Mouse (Mus musculus): ENCODE measurements around the gene Kif1c. TPM values are rescaled to one million over a fixed set of nuclear protein-coding genes. Genes with fewer than 3 reads are reported as not detected.

Kif1c gene
- polyA plus RNA-seq, 1 experiment from 2014 or later = 3.6 TPM

DNA sequence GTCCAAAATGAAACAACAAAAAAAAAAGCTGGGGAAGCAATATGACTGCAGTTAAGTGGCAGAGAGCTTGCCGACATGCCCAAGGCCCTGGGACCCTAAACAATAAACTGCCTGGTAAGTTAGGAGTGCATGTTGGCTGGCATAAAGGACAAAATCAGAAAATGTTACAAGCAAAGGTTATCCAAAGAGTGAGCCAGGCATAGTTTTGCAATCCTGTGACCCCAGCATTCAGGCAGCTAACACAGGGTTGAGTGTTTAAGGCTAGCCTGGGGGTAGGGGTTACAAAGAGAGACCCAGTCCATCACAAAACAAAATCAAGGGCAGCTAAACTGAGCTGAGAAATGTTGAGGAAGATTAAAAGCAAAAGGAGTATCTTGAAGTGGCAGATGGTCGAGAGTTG is 1.3 kb upstream of the Kif1c start:
- Histone ChIP-seq H3K4me2 (no peak overlapping the region), H3K9me3 (no peaks in the 10 kb centered on the region), H3K36me3 (peaks cover 17% of the 10 kb centered on the region), H3K27ac (no peak overlapping the region), H3K4me3 (replicated peaks) (no peak overlapping the region), H3K4me1 (replicated peaks) (peaks cover 24% of the 10 kb centered on the region), H3K9ac (replicated peaks) (no peak overlapping the region), H3K27me3 (no peaks in the 10 kb centered on the region)
- 81% methylated on average over 2 of the region's 2 CpGs for WGBS
- ATAC-seq (ENCODE audit: insufficient number of reproducible peaks, insufficient read depth, low FRiP score, low TSS enrichment, low read depth) = no peak

DNA sequence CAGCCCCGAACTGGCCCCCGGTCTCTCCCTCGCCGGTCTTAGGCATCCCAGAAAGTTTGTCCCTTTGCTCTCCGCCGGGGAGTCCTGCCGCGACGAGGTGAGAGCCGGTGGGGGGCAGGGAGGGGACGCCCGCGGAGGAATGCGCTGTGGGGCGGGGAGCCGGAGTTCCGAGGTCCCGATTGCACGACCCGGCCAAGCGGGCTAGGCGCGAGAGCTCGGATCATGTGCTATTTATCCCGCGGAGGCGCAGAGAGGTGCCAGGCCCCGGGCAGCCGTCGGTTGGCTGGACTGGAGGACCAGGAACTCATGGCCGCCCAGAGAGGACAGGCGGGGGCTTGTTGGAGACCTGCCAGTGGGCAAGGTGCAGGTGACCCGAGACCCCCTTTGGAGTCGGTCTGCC is 265 bp downstream of the Kif1c start:
- peaks cover 32% of the 10 kb centered on the region for H3K36me3 ChIP-seq
- peak overlapping the region; percentile 88 for H3K4me2 ChIP-seq
- WGBS = under 1% methylated on average over 34 of the region's 34 CpGs
- 0 out of 2 replicates have a peak, but pooled peaks have one; percentile 11 for ATAC-seq (ENCODE audit: insufficient number of reproducible peaks, insufficient read depth, low FRiP score, low TSS enrichment, low read depth)
- H3K4me1 ChIP-seq (replicated peaks) = peaks cover 24% of the 10 kb centered on the region
- peak overlapping the region; percentile 94 for H3K27ac ChIP-seq
- peak overlapping the region; percentile 94 for H3K9ac ChIP-seq (replicated peaks)
- peak overlapping the region; percentile 93 for H3K4me3 ChIP-seq (replicated peaks)
- no peaks in the 10 kb centered on the region for H3K27me3 ChIP-seq
- H3K9me3 ChIP-seq = no peaks in the 10 kb centered on the region

DNA sequence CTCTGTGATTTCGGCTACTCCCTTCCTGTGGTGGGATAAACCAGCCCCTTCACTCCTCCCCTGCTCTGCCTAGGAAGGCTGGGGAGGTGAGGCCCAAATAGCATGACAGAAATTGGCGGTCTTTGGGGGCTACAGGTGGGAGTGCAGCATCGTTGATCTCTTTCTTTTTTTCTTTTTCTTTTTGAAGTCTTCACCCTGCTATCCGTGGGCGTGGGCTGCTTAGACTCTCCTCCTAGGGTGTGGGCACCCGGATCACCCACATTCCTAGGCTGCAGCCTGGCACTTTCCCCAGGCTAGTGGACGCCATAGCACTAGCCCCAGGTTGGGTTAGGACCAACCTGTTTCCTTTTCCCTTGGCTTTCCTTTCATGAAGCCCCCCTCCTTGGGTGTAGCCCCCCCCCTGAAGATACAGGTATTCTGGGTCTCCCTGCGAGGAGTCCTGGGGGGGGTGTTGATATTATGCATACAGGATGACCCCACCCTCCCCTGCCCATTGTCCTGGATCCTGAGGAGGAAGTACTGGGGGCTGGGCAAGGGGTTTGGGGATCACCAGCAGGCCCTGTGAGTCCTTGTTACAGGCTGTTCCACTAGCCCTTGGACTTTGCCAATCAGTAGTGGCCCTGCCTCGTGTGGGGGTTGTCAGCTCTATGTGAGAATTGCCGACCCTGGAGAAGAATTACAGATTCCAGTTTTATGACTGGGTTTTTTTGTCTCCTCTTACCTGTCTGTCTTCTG is 1.0 kb downstream of the Kif1c start:
- no peak for ATAC-seq (ENCODE audit: insufficient number of reproducible peaks, insufficient read depth, low FRiP score, low TSS enrichment, low read depth)
- peaks cover 40% of the 10 kb centered on the region for H3K36me3 ChIP-seq
- H3K4me1 ChIP-seq (replicated peaks) = peaks cover 24% of the 10 kb centered on the region
- WGBS = 14% methylated on average over 10 of the region's 10 CpGs
- no peaks in the 10 kb centered on the region for H3K9me3 ChIP-seq
- H3K4me2 ChIP-seq = peak overlapping the region; percentile 88
- H3K4me3 ChIP-seq (replicated peaks) = peak overlapping the region; percentile 93
- 0 out of 2 replicates have a peak overlapping the region, but pooled peaks have one; percentile 94 for H3K27ac ChIP-seq
- peak overlapping the region; percentile 94 for H3K9ac ChIP-seq (replicated peaks)
- no peaks in the 10 kb centered on the region for H3K27me3 ChIP-seq

DNA sequence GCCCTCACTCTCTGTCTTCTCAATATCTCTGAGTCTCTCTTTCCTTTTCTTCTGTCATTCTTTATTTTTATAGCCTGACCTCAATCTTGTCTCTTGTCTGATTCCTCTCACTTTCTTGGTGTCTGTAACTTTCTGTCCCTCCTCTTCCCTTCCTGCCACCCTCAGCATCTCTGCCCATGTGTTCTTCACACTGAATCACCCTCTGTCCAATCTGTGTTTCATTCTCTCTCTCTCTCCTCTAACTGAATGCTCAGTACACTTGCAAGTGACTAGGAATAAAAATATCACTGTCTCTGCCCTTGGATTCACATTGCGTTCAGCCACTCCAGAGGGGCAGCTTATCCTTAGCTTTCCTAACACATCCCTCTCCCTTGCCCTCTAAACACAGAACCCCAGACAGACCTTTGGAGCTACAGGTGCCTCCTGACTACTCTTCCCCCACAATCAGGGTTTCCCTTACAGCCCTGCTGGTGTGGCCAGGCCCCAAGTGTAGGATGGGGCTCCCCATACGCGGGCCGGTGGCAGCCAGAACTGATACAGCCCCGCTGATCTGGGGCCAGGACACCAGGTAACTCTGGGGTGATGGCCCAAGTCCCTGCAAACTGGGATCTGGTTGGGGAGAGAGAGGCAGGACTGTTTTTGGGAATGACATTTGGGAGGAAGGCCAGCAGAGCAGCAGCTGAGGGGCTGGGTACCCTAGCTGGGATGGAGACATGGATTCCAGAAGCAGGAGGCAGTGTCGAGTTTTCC is 1.8 kb downstream of the Kif1c start:
- peak overlapping the region; percentile 28 for H3K9ac ChIP-seq (replicated peaks)
- H3K27me3 ChIP-seq = no peaks in the 10 kb centered on the region
- peak overlapping the region; percentile 88 for H3K4me2 ChIP-seq
- 80% methylated on average over 6 of the region's 6 CpGs for WGBS
- 0 out of 2 replicates have a peak overlapping the region, but pooled peaks have one; percentile 30 for H3K27ac ChIP-seq
- peak overlapping the region; percentile 93 for H3K4me3 ChIP-seq (replicated peaks)
- no peaks in the 10 kb centered on the region for H3K9me3 ChIP-seq
- peaks cover 24% of the 10 kb centered on the region for H3K4me1 ChIP-seq (replicated peaks)
- peaks cover 48% of the 10 kb centered on the region for H3K36me3 ChIP-seq
- no peak for ATAC-seq (ENCODE audit: insufficient number of reproducible peaks, insufficient read depth, low FRiP score, low TSS enrichment, low read depth)

DNA sequence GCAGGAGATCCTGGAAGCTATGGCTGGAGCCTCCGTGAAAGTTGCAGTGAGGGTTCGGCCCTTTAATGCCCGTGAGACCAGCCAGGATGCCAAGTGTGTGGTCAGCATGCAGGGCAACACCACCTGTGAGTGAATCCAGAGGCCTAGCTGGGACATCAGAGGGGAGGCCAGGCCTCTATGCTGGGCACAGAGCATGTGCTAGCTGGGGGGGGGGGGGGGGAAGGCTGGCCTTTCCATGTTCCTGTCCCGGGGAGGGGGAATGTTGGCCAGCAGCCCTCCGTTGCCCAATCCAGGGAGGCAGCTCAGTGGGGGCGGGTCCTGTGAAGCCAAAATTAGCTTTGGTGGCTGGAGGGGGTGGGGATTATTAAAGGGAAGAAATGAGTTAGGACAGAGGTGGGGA is 2.4 kb downstream of the Kif1c start:
- no peak overlapping the region for H3K4me3 ChIP-seq (replicated peaks)
- WGBS = 85% methylated on average over 6 of the region's 6 CpGs
- no peak for ATAC-seq (ENCODE audit: insufficient number of reproducible peaks, insufficient read depth, low FRiP score, low TSS enrichment, low read depth)
- no peak overlapping the region for H3K27ac ChIP-seq
- no peak overlapping the region for H3K4me2 ChIP-seq
- H3K36me3 ChIP-seq = peaks cover 54% of the 10 kb centered on the region
- no peaks in the 10 kb centered on the region for H3K9me3 ChIP-seq
- 0 out of 2 replicates have a peak overlapping the region, but pooled peaks have one; percentile 23 for H3K9ac ChIP-seq (replicated peaks)
- H3K27me3 ChIP-seq = no peaks in the 10 kb centered on the region
- H3K4me1 ChIP-seq (replicated peaks) = peaks cover 24% of the 10 kb centered on the region

DNA sequence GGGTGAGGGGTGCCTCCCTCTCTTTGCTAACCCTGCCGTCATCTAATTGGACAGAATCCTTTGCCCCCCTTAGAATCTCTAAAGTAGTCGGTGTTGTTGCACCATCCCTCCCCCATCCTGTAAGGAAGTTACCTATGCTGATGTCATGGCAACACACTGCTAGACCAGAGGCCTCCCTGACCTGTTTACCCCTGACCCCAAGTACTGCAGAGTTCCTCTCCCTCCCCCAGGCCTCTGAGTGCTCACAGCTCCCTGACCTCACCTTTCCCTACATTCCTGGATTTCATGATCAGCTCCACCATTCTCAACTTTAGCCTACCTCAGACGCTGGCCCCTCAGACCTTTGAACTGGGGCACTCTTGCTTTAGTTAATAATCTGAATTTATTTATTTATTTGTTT is 5.8 kb downstream of the Kif1c start:
- no peaks in the 10 kb centered on the region for H3K9me3 ChIP-seq
- no peak for ATAC-seq (ENCODE audit: insufficient number of reproducible peaks, insufficient read depth, low FRiP score, low TSS enrichment, low read depth)
- H3K36me3 ChIP-seq = peaks cover 87% of the 10 kb centered on the region
- peaks cover 18% of the 10 kb centered on the region for H3K4me1 ChIP-seq (replicated peaks)
- H3K27me3 ChIP-seq = no peaks in the 10 kb centered on the region
- WGBS = 66% methylated on average over 3 of the region's 3 CpGs
- no peak overlapping the region for H3K4me3 ChIP-seq (replicated peaks)
- H3K27ac ChIP-seq = no peak overlapping the region
- H3K4me2 ChIP-seq = no peak overlapping the region
- H3K9ac ChIP-seq (replicated peaks) = no peak overlapping the region

DNA sequence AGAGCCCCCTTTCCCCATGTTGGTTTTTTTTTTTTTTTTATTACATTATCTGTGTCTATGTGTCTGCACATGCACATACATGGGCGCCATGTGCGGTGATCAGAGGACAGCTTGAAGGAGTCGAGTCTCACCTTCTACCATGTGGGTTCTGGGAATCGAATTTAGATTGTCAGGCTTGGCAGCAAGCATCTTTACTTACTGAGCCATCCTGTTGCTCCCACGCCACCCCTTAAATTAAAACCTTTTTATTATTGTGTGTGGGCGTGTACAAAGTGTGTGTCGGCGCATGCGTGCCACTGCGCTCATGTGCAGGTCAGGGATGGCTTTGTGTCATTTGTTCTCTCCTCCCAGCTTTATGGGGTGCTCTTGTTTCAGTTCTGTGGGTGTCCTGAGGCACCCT is 10.7 kb downstream of the Kif1c start:
- Histone ChIP-seq H3K4me2 (no peak overlapping the region), H3K9ac (replicated peaks) (no peak overlapping the region), H3K4me1 (replicated peaks) (no peaks in the 10 kb centered on the region), H3K27me3 (no peaks in the 10 kb centered on the region), H3K27ac (no peak overlapping the region), H3K36me3 (peaks cover 86% of the 10 kb centered on the region), H3K9me3 (no peaks in the 10 kb centered on the region), H3K4me3 (replicated peaks) (no peak overlapping the region)
- 92% methylated on average over 10 of the region's 10 CpGs for WGBS
- no peak for ATAC-seq (ENCODE audit: insufficient number of reproducible peaks, insufficient read depth, low FRiP score, low TSS enrichment, low read depth)

DNA sequence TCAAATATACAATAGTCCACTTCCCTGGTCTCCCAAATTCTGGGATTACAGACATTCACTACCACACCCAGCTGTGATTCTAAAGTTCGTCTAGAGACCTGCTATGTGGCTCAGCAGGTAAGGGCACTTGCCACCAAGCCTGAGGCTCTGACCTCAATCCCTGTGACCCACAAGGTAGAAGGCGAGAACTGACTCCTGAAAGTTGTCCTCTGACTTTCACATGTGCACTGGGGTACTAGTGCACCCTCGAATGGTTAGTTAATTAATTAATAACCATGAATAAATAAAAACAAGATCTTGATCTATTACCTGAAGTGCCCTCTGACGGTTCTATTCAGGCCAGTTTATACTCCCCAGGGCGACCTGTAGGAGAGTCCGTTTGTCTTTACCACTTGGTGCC is 12.9 kb downstream of the Kif1c start:
- H3K4me1 ChIP-seq (replicated peaks) = no peaks in the 10 kb centered on the region
- no peak for ATAC-seq (ENCODE audit: insufficient number of reproducible peaks, insufficient read depth, low FRiP score, low TSS enrichment, low read depth)
- peaks cover 85% of the 10 kb centered on the region for H3K36me3 ChIP-seq
- WGBS = 86% methylated on average over 6 of the region's 6 CpGs
- H3K27ac ChIP-seq = no peak overlapping the region
- H3K9ac ChIP-seq (replicated peaks) = no peak overlapping the region
- H3K9me3 ChIP-seq = no peaks in the 10 kb centered on the region
- H3K27me3 ChIP-seq = no peaks in the 10 kb centered on the region
- H3K4me2 ChIP-seq = no peak overlapping the region
- no peak overlapping the region for H3K4me3 ChIP-seq (replicated peaks)

DNA sequence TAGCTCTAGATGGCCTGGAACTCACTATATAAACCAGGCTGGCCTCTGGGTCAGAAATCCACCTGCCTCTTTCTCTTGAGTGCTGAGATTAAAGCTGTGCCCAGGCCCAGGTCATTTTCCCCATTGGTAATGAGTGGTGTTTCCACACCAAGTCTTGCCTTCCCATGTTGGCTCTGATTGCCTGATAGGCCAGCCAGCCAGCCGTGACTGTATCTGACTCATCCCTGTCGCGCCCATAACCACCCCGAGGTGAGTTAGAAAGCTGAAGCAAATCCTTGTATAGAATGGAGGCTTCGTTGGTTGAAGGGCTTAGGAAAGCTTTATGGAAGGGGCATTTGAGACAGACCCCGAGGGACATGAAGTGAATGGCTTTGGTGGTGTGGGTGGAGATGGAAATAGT is 15.5 kb downstream of the Kif1c start:
- no peaks in the 10 kb centered on the region for H3K27me3 ChIP-seq
- no peak overlapping the region for H3K4me2 ChIP-seq
- H3K9ac ChIP-seq (replicated peaks) = no peak overlapping the region
- peaks cover 85% of the 10 kb centered on the region for H3K36me3 ChIP-seq
- ATAC-seq (ENCODE audit: insufficient number of reproducible peaks, insufficient read depth, low FRiP score, low TSS enrichment, low read depth) = no peak
- 91% methylated on average over 6 of the region's 6 CpGs for WGBS
- H3K4me3 ChIP-seq (replicated peaks) = no peak overlapping the region
- H3K4me1 ChIP-seq (replicated peaks) = no peaks in the 10 kb centered on the region
- H3K27ac ChIP-seq = no peak overlapping the region
- no peaks in the 10 kb centered on the region for H3K9me3 ChIP-seq

DNA sequence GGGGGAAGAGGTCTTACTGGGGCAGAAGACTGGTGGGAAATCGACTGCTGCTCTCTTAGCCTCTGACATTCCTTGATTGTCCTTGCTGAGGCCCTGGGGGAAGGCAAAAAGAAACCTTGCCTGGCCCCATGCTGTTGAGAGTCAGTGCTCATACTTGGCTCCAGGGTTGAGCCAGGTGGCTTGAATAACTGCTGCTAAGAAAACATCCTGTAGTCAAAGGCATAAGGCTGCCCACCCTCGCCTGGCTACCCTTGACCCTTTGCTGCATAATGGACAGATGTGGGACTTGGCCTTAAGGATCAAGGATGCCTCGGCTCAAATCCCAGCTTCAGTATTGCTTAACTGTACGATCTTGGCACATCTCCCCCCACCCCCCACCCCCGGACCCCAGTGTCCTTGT is 18.1 kb downstream of the Kif1c start:
- H3K4me2 ChIP-seq = no peak overlapping the region
- H3K4me3 ChIP-seq (replicated peaks) = no peak overlapping the region
- H3K27me3 ChIP-seq = no peaks in the 10 kb centered on the region
- H3K27ac ChIP-seq = no peak overlapping the region
- no peaks in the 10 kb centered on the region for H3K4me1 ChIP-seq (replicated peaks)
- WGBS = 85% methylated on average over 5 of the region's 5 CpGs
- H3K36me3 ChIP-seq = peaks cover 89% of the 10 kb centered on the region
- no peak overlapping the region for H3K9ac ChIP-seq (replicated peaks)
- H3K9me3 ChIP-seq = no peaks in the 10 kb centered on the region
- ATAC-seq (ENCODE audit: insufficient number of reproducible peaks, insufficient read depth, low FRiP score, low TSS enrichment, low read depth) = no peak

DNA sequence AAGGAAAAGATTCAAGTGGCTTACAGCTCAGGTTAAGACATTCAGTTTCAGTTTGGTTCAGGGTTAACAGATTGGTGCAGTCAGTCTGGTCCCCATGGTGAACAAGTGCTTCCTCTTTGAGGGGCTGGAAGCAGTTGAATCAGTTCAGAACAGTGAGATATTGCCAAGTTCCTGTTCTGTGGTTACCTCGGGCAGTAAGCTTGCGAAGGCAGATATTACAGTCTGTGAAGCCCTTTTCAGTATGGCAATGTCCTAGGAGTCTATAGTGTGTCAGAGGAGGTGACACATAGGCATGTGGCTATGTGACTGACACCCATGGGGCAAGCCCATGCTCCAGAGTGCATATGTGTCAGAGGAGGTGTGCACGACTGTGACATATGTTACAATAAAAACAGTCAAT is 20.2 kb downstream of the Kif1c start:
- no peaks in the 10 kb centered on the region for H3K27me3 ChIP-seq
- H3K9ac ChIP-seq (replicated peaks) = no peak overlapping the region
- H3K4me2 ChIP-seq = no peak overlapping the region
- H3K9me3 ChIP-seq = no peaks in the 10 kb centered on the region
- no peak for ATAC-seq (ENCODE audit: insufficient number of reproducible peaks, insufficient read depth, low FRiP score, low TSS enrichment, low read depth)
- H3K36me3 ChIP-seq = peaks cover 98% of the 10 kb centered on the region
- no peak overlapping the region for H3K4me3 ChIP-seq (replicated peaks)
- H3K27ac ChIP-seq = no peak overlapping the region
- 91% methylated on average over 3 of the region's 3 CpGs for WGBS
- no peaks in the 10 kb centered on the region for H3K4me1 ChIP-seq (replicated peaks)
